Comparison of ENCODE assay signal across 9 mouse cellular contexts in the genomic region with DNA sequence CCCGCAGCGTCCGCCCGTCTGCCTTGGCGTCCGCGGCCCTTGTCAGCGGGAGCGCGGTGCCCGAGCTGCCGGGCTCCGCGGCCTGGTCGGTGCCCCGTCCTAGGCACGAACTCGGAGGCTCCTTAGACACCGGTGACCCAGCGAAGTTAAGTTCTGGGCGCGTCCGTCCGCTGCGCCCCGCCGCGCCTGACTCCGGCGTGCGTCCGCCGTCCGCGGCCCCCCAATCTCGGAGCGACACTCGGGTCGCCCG. TPM values are rescaled to one million over a fixed set of nuclear protein-coding genes. Genes with fewer than 3 reads are reported as not detected.
A peak's percentile ranks its signal among the peaks of the same experiment; 100 is the strongest.
DNase-seq lines count a peak whose midpoint lies in the region; ATAC-seq and TF ChIP-seq lines count a peak whose summit lies in the region.
"Had no signal": no experiment of that assay in that cellular context is flagged by ENCODE, and none has a peak within 500 bp of the region (broad histone marks: within the 10 kb centered on the region; RNA-seq: fewer than 3 reads in every experiment).

No protein-coding gene starts in this region.

- peak; percentile 27; the same call in 1 of the 2 replicates for ATAC-seq in heart, embryonic 11.5 days (replicated peaks; ENCODE audit: insufficient number of reproducible peaks, low FRiP score, low TSS enrichment)
- ATAC-seq in forebrain, embryonic 15.5 days (replicated peaks): no peak
- ATAC-seq in liver, embryonic 13.5 days (ENCODE audit: low read depth): peak; percentile 54

- H3K27me3 ChIP-seq in heart, embryonic 11.5 days (ENCODE audit: control insufficient read depth, insufficient read depth, low read length): peaks cover 3% of the 10 kb centered on the region; the same call in 1 of the 2 replicates
- peaks cover 9% of the 10 kb centered on the region for H3K27me3 ChIP-seq in CH12.LX (replicated peaks)
- peaks cover 36% of the 10 kb centered on the region for H3K27me3 ChIP-seq in forebrain, embryonic 15.5 days
- peaks cover 41% of the 10 kb centered on the region for H3K27me3 ChIP-seq in liver, embryonic 13.5 days

- 0% methylated on average over 36 of the region's 40 CpGs for WGBS in heart, embryonic 11.5 days (ENCODE audit: insufficient replicate concordance)
- WGBS in forebrain, embryonic 15.5 days: 0% methylated on average over 40 of the region's 40 CpGs
- WGBS in liver, embryonic 13.5 days (ENCODE audit: insufficient replicate concordance): 0% methylated on average over 30 of the region's 40 CpGs

- H3K4me3 ChIP-seq in heart, embryonic 11.5 days (ENCODE audit: low read depth, low read length): peak overlapping the region; percentile 93
- H3K4me3 ChIP-seq in CH12.LX (replicated peaks in 1 of 3; ENCODE audit: low read depth in 2 of 3, low read length in 2 of 3, poor library complexity in 1 of 3): peak overlapping the region; percentile 83 to 90 (median 89)
- peak overlapping the region; percentile 94 for H3K4me3 ChIP-seq in forebrain, embryonic 15.5 days
- peak overlapping the region; percentile 78 for H3K4me3 ChIP-seq in liver, embryonic 13.5 days (replicated peaks)

- in situ Hi-C loops in CH12.LX (cut with MboI; ENCODE audit: low pct_ligation_motif_present, low pct_unique_long_range_greater_than_20kb, low sequenced_read_pairs): loop anchor here (10.0 to 25.0 kb wide), 3 partner anchors 176 to 1194 kb away; partner anchors contain the start of genes Nhlrc3 and Proser1

- H3K9ac ChIP-seq in heart, embryonic 11.5 days (ENCODE audit: low read depth, low read length): peak overlapping the region; percentile 92
- peak overlapping the region; percentile 23 for H3K9ac ChIP-seq in CH12.LX (ENCODE audit: insufficient read depth, low read depth)
- H3K9ac ChIP-seq in forebrain, embryonic 15.5 days (replicated peaks): peak overlapping the region; percentile 49
- peak overlapping the region; percentile 80 for H3K9ac ChIP-seq in liver, embryonic 13.5 days

- no peak for TF ChIP-seq POLR2A in CH12.LX (IDR thresholded peaks at IDR 0.05; ENCODE audit: low read depth, low read length)

- peak overlapping the region; percentile 86 for H3K4me2 ChIP-seq in heart, embryonic 11.5 days
- no peak overlapping the region for H3K4me2 ChIP-seq in CH12.LX (ENCODE audit: insufficient read depth, low read depth, poor library complexity, severe bottlenecking)
- peak overlapping the region; percentile 92 for H3K4me2 ChIP-seq in forebrain, embryonic 15.5 days (replicated peaks)
- H3K4me2 ChIP-seq in liver, embryonic 13.5 days: peak overlapping the region; percentile 98

- peak overlapping the region; percentile 95 for H3K27ac ChIP-seq in heart, embryonic 11.5 days (ENCODE audit: low read depth, low read length)
- peak overlapping the region; percentile 26 for H3K27ac ChIP-seq in CH12.LX (ENCODE audit: insufficient read depth, low read depth)
- H3K27ac ChIP-seq in forebrain, embryonic 15.5 days (replicated peaks): peak overlapping the region; percentile 42; the same call in 1 of the 2 replicates
- H3K27ac ChIP-seq in liver, embryonic 13.5 days: peak overlapping the region; percentile 69
- H3K27ac ChIP-seq: macrophage had no signal

- H3K9me3 ChIP-seq in heart, embryonic 11.5 days (replicated peaks; ENCODE audit: control insufficient read depth, low read length): no peaks in the 10 kb centered on the region
- no peaks in the 10 kb centered on the region for H3K9me3 ChIP-seq in CH12.LX (replicated peaks; ENCODE audit: low read length)
- no peaks in the 10 kb centered on the region for H3K9me3 ChIP-seq in forebrain, embryonic 15.5 days
- H3K9me3 ChIP-seq in liver, embryonic 13.5 days (replicated peaks): no peaks in the 10 kb centered on the region

- no peak for TF ChIP-seq RAD21 in CH12.LX (IDR thresholded peaks at IDR 0.05; ENCODE audit: low read depth, low read length)

- H3K4me1 ChIP-seq in heart, embryonic 11.5 days (ENCODE audit: control insufficient read depth, insufficient read depth, low read length): peaks cover 10% of the 10 kb centered on the region
- peaks cover 0 to 34% of the 10 kb centered on the region in 2 experiments; a peak in 2 of 4 replicates for H3K4me1 ChIP-seq in CH12.LX (ENCODE audit: control insufficient read depth in 1 of 2, insufficient read depth in 2 of 2)
- peaks cover 34% of the 10 kb centered on the region for H3K4me1 ChIP-seq in forebrain, embryonic 15.5 days
- peaks cover 37% of the 10 kb centered on the region for H3K4me1 ChIP-seq in liver, embryonic 13.5 days (replicated peaks)

- peaks cover 35% of the 10 kb centered on the region for H3K79me2 ChIP-seq in CH12.LX (replicated peaks; ENCODE audit: control insufficient read depth, extremely low read depth, insufficient read depth, poor library complexity, severe bottlenecking)

- no peak for DNase-seq in heart, postnatal 10 days
- no peak for DNase-seq in CH12.LX (ENCODE audit: extremely low read depth)
- no peak for DNase-seq in liver, embryonic 13.5 days
- no peak for DNase-seq in embryo, embryonic 10.5 days (ENCODE audit: low spot score)
- no peak for DNase-seq in spleen, postnatal 14 days (ENCODE audit: low spot score in 2 of 2)
- DNase-seq in urinary bladder, postnatal 25 days (ENCODE audit: low spot score): no peak

- intact Hi-C loops in heart, postnatal 10 days (cut with DNase I): loop anchor here (1.0 to 5.0 kb wide), 4 partner anchors 74 to 374 kb away; no protein-coding TSS in a partner anchor

- TF ChIP-seq EP300 in CH12.LX (IDR thresholded peaks at IDR 0.05; ENCODE audit: low read length): no peak

- TF ChIP-seq CTCF in CH12.LX (conservative IDR thresholded peaks at IDR 0.05 in 1 of 2, IDR thresholded peaks at IDR 0.05 in 1 of 2; ENCODE audit: low read depth in 2 of 2, low read length in 2 of 2): no peak

- H3K36me3 ChIP-seq in heart, embryonic 11.5 days (ENCODE audit: control insufficient read depth, insufficient read depth, low read length): no peaks in the 10 kb centered on the region
- H3K36me3 ChIP-seq in CH12.LX (replicated peaks in 1 of 2; ENCODE audit: control insufficient read depth in 1 of 2, insufficient read depth in 1 of 2, low read length in 1 of 2): peaks cover 0 to 2% of the 10 kb centered on the region in 2 experiments
- no peaks in the 10 kb centered on the region for H3K36me3 ChIP-seq in forebrain, embryonic 15.5 days
- H3K36me3 ChIP-seq in liver, embryonic 13.5 days: no peaks in the 10 kb centered on the region

- dilution Hi-C loops in CH12.LX (cut with MboI; ENCODE audit: extremely low pct_ligation_motif_present, extremely low pct_unique_long_range_greater_than_20kb, low sequenced_read_pairs): no loop called here

TF ChIP-seq in CH12.LX, 34 proteins besides CTCF, POLR2A, EP300 and RAD21:
- TF ChIP-seq UBTF (IDR thresholded peaks at IDR 0.05; ENCODE audit: low read depth, low read length) (peak; percentile 78; the same call in 1 of the 2 replicates), NELFE (IDR thresholded peaks at IDR 0.05; ENCODE audit: low read depth, low read length) (no peak; the same call in 1 of the 2 replicates), ZNF384 (IDR thresholded peaks at IDR 0.05; ENCODE audit: low read depth, low read length) (no peak), ETS1 (conservative IDR thresholded peaks at IDR 0.05; ENCODE audit: low read depth, low read length) (no peak)
TF ChIP-seq in CH12.LX: peak in this region for 1.

RNA-seq across cellular contexts. Expression of gene Foxo1, which starts 0.3 kb away (rescaled TPM):
- 7.1 and 7.8 TPM in 2 replicates for polyA plus RNA-seq in heart, embryonic 11.5 days (2014; fragmentation: Nextera tagmentation; extraction: Ambion mirVana)
- total RNA-seq in heart, postnatal 10 days (2021): 10 to 100 TPM; 16.7 to 17.1 TPM
- total RNA-seq in CH12.LX (2012; rRNA removed): 1.2 and 1.3 TPM in 2 replicates
- 0.50 and 0.79 TPM in 2 replicates for total RNA-seq in CH12.LX (2014; rRNA removed)
- 6.0 and 6.9 TPM in 2 replicates for polyA plus RNA-seq in CH12.LX (2012; ENCODE audit: insufficient read length, low read depth)
- 3.6 and 3.8 TPM in 2 replicates for polyA plus RNA-seq in forebrain, embryonic 15.5 days (2015; fragmentation: Nextera tagmentation; extraction: Ambion mirVana)
- polyA plus RNA-seq in liver, embryonic 13.5 days (2015; fragmentation: Nextera tagmentation; extraction: Ambion mirVana): 1.1 TPM in 2 replicates

Comparison
In these comparisons a context has a peak if more than half of its experiments do, and no peak if none do; other contexts are left out.
1. H3K27ac ChIP-seq: peak in every context shown above with its lines; median percentile 95 in heart, embryonic 11.5 days; 69 in liver, embryonic 13.5 days; 42 in forebrain, embryonic 15.5 days; 26 in CH12.LX.
2. H3K9ac ChIP-seq: peak in every context shown above with its lines; median percentile 92 in heart, embryonic 11.5 days; 80 in liver, embryonic 13.5 days; 49 in forebrain, embryonic 15.5 days; 23 in CH12.LX.